Mouse (Mus musculus): ENCODE measurements around the gene Aldh3a2.
"Not testable (repeated sequence)": the region's sequence is repeated elsewhere in the genome, so short reads cannot be mapped to it uniquely, and the experiment has no call there.

The Aldh3a2 gene

DNA sequence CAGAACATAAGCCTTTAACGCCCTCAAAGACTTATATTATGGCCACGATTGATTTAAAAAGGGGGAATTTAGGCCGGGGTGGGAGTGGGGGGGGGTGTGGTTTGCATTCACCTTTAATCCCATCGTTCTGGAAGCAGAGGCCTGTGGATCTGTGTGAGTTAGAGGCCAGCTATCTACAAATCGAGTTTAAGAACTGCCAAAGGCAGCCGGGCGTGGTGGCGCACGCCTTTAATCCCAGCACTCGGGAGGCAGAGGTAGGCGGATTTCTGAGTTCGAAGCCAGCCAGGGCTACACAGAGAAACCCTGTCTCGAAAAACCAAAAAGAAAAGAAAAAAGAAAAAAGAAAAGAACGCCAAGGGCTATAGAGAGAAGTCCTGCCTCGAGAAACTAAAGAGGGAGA lies 93.8 kb downstream of the Aldh3a2 start:
- not testable (repeated sequence) for DNase-seq (ENCODE audit: low read depth)

All from induced T-regulatory cell, adult 2 months (primary cell).